Mouse (Mus musculus) liver, adult (tissue): ENCODE results near the gene D630023F18Rik.

Experiments used
- GATA4 ChIP-seq: IDR thresholded peaks from 2 replicates; pipeline ENCODE4 v1.6.1; 2014; ENCODE audit warnings: mild to moderate bottlenecking, low read length; ENCODE audit not compliant: insufficient replicate concordance

Gene D630023F18Rik

DNA sequence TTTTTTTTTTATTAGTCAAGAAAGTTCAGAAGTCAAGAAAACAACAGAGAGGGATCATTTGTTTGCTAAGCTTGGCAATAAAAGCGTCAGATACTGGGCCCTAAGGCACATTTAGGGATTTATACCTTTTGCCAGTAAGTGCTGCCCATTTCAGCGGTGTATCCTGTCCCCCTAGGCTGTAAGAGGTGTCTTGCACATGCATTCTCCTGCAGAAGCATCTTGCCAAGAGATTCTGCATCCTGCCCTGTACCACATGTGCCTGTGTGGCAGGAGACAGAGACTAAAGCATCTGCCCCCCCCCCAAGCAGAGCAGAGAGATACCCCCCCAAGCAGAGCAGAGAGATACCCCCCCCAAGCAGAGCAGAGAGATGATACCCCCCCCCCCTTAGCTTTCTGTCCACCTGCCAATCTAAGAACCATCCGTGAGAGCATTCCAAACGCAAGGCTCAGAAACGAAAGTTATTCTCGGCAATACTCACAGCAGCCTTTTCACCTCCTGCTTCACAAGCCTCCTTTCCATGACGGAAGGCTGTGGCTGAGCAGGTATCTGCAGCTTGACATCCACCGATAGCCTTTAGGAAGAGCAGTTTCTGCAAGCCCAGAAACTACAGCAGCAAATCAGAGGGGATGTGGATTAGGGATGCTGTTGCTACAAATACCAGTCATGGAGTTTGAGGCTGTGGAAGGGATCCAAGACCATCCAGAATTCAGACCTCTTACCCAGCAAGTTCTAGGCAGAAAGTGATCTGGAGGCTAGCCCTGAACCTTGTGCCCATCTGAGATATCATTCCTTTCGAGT lies at the start of gene D630023F18Rik:
Gene D630023F18Rik (minus strand): TSS at position 641 of the 799 bp plus-strand sequence.
- TF ChIP-seq GATA4: no peak

GRCm38 (mm10) chr1:65171579-65171978 lies 48.6 kb upstream of the D630023F18Rik start:
- no peak for TF ChIP-seq GATA4

- TF ChIP-seq GATA4: no peak
Measured at GRCm38 (mm10) chr1:65169947-65170346, 46.9 kb upstream of the D630023F18Rik start.

- no peak for TF ChIP-seq GATA4
Measured at GRCm38 (mm10) chr1:65169536-65169935, 46.5 kb upstream of the D630023F18Rik start.

GRCm38 (mm10) chr1:65167496-65167895 lies 44.5 kb upstream of the D630023F18Rik start:
- TF ChIP-seq GATA4: no peak

- no peak for TF ChIP-seq GATA4
Measured at GRCm38 (mm10) chr1:65162210-65162609, 39.2 kb upstream of the D630023F18Rik start.

DNA sequence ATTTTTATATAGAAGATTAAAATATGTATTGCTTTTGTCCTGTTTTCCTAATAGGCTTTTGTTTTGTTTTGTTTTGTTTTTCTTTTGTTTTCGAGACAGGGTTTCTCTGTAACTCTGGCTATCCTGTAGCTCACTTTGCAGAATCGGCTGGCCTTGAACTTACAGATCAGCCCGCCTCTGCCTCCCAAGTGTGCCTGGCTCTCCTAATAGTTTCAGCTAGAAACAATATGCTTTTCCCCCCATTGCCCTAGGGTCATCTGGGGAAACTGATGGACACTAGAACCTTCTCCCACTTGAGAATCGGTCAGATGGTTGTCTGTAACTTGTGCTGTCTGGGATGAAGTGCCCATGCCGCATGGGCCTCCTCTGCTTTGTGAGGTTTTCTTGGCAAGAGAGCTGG lies 33.1 kb upstream of the D630023F18Rik start:
- no peak for TF ChIP-seq GATA4

GRCm38 (mm10) chr1:65154814-65155213 lies 31.8 kb upstream of the D630023F18Rik start:
- TF ChIP-seq GATA4: no peak

- TF ChIP-seq GATA4: no peak
Measured at GRCm38 (mm10) chr1:65147971-65148370, 25.0 kb upstream of the D630023F18Rik start.

DNA sequence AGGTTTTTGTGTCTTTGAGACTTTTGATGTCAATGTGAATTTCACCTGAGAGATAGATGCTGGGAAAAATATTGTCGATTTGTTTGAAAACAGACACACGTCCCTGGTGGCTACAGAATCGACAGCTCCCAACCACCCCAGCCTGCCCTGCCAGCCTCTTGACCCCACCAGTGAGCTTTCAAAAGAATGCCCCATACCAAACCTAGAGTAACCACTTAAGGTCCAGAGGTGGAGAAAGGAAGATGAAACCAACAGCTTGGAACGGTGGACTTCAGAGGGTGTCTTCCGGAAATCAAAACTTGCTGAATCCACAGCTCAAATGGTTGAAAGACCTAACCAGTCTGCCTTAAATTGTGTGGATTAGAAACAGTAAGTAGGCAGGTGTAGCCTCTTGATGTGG lies 24.3 kb upstream of the D630023F18Rik start:
- no peak for TF ChIP-seq GATA4

GRCm38 (mm10) chr1:65146601-65147000 lies 23.6 kb upstream of the D630023F18Rik start:
- TF ChIP-seq GATA4: no peak

GRCm38 (mm10) chr1:65144783-65145182 lies 21.8 kb upstream of the D630023F18Rik start:
- TF ChIP-seq GATA4: no peak

DNA sequence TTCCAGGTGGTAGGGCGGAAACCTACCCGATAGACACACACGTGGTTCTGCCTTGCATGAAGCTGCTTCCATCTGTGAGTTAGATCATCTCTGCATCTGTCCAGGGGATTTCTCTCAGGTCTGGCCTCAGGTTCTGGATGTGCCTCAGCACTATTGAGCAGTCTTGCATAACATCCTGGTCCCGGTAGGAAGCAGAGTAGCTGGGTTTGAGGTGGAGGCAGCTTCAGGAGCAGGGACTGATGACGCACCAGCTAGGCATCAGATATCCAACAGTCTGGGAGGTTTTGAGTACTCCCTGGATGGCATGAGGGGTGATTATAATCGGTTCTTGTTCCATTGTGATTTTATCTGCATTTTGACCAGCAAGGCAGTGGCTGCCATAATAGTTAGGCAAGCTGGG lies 14.5 kb upstream of the D630023F18Rik start:
- TF ChIP-seq GATA4: no peak

DNA sequence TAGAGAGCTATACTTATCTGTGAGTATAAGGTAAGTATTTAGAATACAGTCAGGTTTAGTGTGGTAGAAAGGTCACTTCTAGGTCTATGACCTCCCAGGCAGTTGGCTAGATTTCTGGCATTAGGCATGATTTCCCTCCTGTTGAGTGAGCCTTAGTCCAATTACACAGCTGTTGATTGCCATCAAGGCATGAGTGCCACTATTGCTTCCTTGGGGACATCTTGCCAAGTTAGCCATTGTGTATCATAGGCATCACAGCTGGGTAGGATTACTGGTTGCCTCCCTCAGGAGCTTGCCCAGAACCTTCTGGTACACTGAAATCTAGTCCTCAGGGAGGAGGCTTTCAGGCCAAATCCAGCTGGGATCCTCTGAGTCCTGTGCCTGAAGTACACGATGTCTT lies 9.8 kb upstream of the D630023F18Rik start:
- TF ChIP-seq GATA4: no peak

DNA sequence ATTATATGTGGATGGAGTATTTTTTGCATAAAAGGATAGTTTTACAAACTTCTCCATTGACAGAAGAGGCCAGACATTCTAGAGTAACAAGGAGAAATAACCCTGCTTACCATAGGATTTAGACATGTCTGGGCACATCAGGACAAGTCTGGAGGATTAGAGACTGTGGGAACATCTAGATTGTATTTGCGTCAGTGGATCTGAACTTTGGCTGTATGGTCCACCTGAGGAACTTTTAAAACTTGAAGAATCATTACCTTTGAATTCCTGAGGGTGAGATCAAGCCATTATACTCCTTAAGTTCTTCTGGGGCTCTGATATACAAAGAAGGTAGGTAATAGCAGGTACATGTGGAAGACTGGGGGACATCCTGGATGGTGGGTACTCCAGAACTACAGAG lies 8.7 kb upstream of the D630023F18Rik start:
- no peak for TF ChIP-seq GATA4

DNA sequence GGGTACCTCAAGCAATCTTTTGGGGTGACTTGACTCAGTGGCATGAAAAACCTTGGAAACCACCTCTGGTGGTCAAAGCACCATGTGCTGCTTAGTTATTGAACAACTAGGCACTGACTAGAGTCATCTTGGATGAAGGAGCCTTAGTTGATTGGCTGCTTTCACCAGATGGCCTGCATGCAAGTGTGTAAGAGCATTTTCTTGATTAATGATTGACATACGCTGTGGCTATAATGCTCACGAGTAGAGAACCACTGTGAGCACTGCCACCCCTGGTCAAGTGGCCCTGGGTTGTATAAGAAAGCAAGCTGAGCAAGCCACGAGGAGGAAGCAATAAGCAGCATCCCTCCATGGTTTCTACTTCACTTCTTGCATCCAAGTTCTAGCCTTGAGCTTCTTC lies 7.2 kb upstream of the D630023F18Rik start:
- no peak for TF ChIP-seq GATA4

GRCm38 (mm10) chr1:65129634-65130180 lies 6.7 kb upstream of the D630023F18Rik start:
- TF ChIP-seq GATA4: no peak
